Mouse (Mus musculus) MEL (cell line): ENCODE data around the gene Clec4d. TPM values are rescaled to one million over a fixed set of nuclear protein-coding genes. Genes with fewer than 3 reads are reported as not detected.

Experiments
- DNase-seq: peaks from one replicate; pipeline ENCODE4 v3.0.0; 2011; ENCODE audit warnings: low read depth, low spot score
- H3K27ac ChIP-seq: 2 replicates; pipeline ENCODE4 v1.5.1; 2012; ENCODE audit warnings: low read depth, mild to moderate bottlenecking, control low read depth, low read length, moderate library complexity; ENCODE audit not compliant: control insufficient read depth
- H3K27me3 ChIP-seq, 2 experiments: fragments of 150-350 bp in 1 of 2; sonication (generic) in 1 of 2; 2 replicates each; pipeline ENCODE4 v1.6.1; 2012; ENCODE audit warnings: low read length in 2 of 2, mild to moderate bottlenecking in 2 of 2, improper control_type of control experiment in 1 of 2, moderate library complexity in 1 of 2; ENCODE audit not compliant: insufficient read depth in 2 of 2, control insufficient read depth in 1 of 2
- H3K36me3 ChIP-seq, 2 experiments: 2 replicates each; pipeline ENCODE4 v1.6.1; 2012 to 2014; ENCODE audit warnings: low read length in 2 of 2, improper control_type of control experiment in 1 of 2, inconsistent platforms in 1 of 2, mild to moderate bottlenecking in 1 of 2; ENCODE audit not compliant: insufficient read depth in 2 of 2, control insufficient read depth in 1 of 2
- H3K4me1 ChIP-seq, 2 experiments: fragments of 150-350 bp in 1 of 2; sonication (generic) in 1 of 2; 2 replicates each; pipeline ENCODE4 v1.6.1; 2012; ENCODE audit warnings: low read length in 2 of 2, improper control_type of control experiment in 1 of 2, mild to moderate bottlenecking in 1 of 2; ENCODE audit not compliant: insufficient read depth in 2 of 2, control insufficient read depth in 1 of 2
- H3K4me3 ChIP-seq, 2 experiments: fragments of 150-350 bp in 1 of 2; sonication (generic) in 1 of 2; 2 replicates each; pipeline ENCODE4 v1.5.1; 2012; ENCODE audit warnings: low read depth in 2 of 2, low read length in 2 of 2, mild to moderate bottlenecking in 2 of 2, moderate library complexity in 2 of 2, control low read depth in 1 of 2, improper control_type of control experiment in 1 of 2; ENCODE audit not compliant: control insufficient read depth in 1 of 2, insufficient read depth in 1 of 2
- H3K79me2 ChIP-seq: 2 replicates; pipeline ENCODE4 v1.6.1; 2012; ENCODE audit warnings: mild to moderate bottlenecking, low read length, moderate library complexity; ENCODE audit not compliant: control insufficient read depth, poor library complexity, insufficient read depth
- H3K9ac ChIP-seq: 2 replicates; pipeline ENCODE4 v1.6.1; 2012; ENCODE audit warnings: low read depth, mild to moderate bottlenecking, control low read depth, low read length, moderate library complexity; ENCODE audit not compliant: control insufficient read depth, poor library complexity, severe bottlenecking
- H3K9me3 ChIP-seq: fragments of 150-350 bp; sonication (generic); replicated peaks from 2 replicates; pipeline ENCODE4 v1.6.1; 2012; ENCODE audit warnings: mild to moderate bottlenecking, low read length, improper control_type of control experiment, moderate library complexity; ENCODE audit not compliant: insufficient read depth
- BHLHE40 ChIP-seq: IDR thresholded peaks from 2 replicates; pipeline ENCODE4 v1.6.1; 2012; ENCODE audit warnings: low read depth, mild to moderate bottlenecking, inconsistent platforms, low read length, improper control_type of control experiment, borderline replicate concordance
- CHD1 ChIP-seq: IDR thresholded peaks from 2 replicates; pipeline ENCODE4 v1.6.1; 2012; ENCODE audit warnings: low read depth, mild to moderate bottlenecking, inconsistent platforms, low read length, improper control_type of control experiment
- CHD2 ChIP-seq: IDR thresholded peaks from 2 replicates; pipeline ENCODE4 v1.6.1; 2011; ENCODE audit warnings: low read length, improper control_type of control experiment
- CTCF ChIP-seq, 3 experiments: IDR thresholded peaks in 2 of 3; conservative IDR thresholded peaks in 1 of 3; 2 replicates each; pipeline ENCODE4 v1.5.1; 2011 to 2012; ENCODE audit warnings: low read length in 3 of 3, low read depth in 2 of 3, mild to moderate bottlenecking in 2 of 3, improper control_type of control experiment in 1 of 3, inconsistent platforms in 1 of 3, mixed read lengths in 1 of 3, moderate library complexity in 1 of 3; ENCODE audit not compliant: control insufficient read depth in 1 of 3, insufficient read depth in 1 of 3, poor library complexity in 1 of 3, severe bottlenecking in 1 of 3
- ELF1 ChIP-seq: IDR thresholded peaks from 2 replicates; pipeline ENCODE4 v1.6.1; 2014; ENCODE audit warnings: low read depth, mild to moderate bottlenecking, inconsistent platforms, low read length, improper control_type of control experiment, moderate library complexity
- EP300 ChIP-seq, 2 experiments: IDR thresholded peaks; 2 replicates each; pipeline ENCODE4 v1.6.1; 2011; ENCODE audit warnings: improper control_type of control experiment in 2 of 2, low read length in 2 of 2, low read depth in 1 of 2, mild to moderate bottlenecking in 1 of 2
- ETS1 ChIP-seq: IDR thresholded peaks from 2 replicates; pipeline ENCODE4 v1.6.1; 2012; ENCODE audit warnings: low read depth, mild to moderate bottlenecking, inconsistent platforms, low read length, improper control_type of control experiment, moderate library complexity
- GATA1 ChIP-seq: IDR thresholded peaks from 2 replicates; pipeline ENCODE4 v1.6.1; 2011; ENCODE audit warnings: low read depth, low read length, improper control_type of control experiment
- HCFC1 ChIP-seq: IDR thresholded peaks from 2 replicates; pipeline ENCODE4 v1.6.1; 2012; ENCODE audit warnings: low read depth, mild to moderate bottlenecking, inconsistent platforms, low read length, improper control_type of control experiment, moderate library complexity
- JUND ChIP-seq: IDR thresholded peaks from 2 replicates; pipeline ENCODE4 v1.6.1; 2011; ENCODE audit warnings: low read depth, mild to moderate bottlenecking, improper control_type of control experiment, low read length
- KAT2A ChIP-seq: conservative IDR thresholded peaks from 2 replicates; pipeline ENCODE4 v1.6.1; 2012; ENCODE audit warnings: low read depth, low read length, improper control_type of control experiment, inconsistent platforms
- MAFK ChIP-seq: IDR thresholded peaks from 2 replicates; pipeline ENCODE4 v1.6.1; 2011; ENCODE audit warnings: low read depth, mild to moderate bottlenecking, low read length, improper control_type of control experiment, borderline replicate concordance
- MAX ChIP-seq: IDR thresholded peaks from 2 replicates; pipeline ENCODE4 v1.6.1; 2011; ENCODE audit warnings: low read length, improper control_type of control experiment
- MAZ ChIP-seq: IDR thresholded peaks from 2 replicates; pipeline ENCODE4 v1.6.1; 2012; ENCODE audit warnings: low read depth, mild to moderate bottlenecking, inconsistent platforms, low read length, improper control_type of control experiment
- MYB ChIP-seq: IDR thresholded peaks from 2 replicates; pipeline ENCODE4 v1.6.1; 2011; ENCODE audit warnings: mild to moderate bottlenecking, low read depth, low read length, improper control_type of control experiment
- MYC ChIP-seq: IDR thresholded peaks from 2 replicates; pipeline ENCODE4 v1.6.1; 2011; ENCODE audit warnings: low read depth, mild to moderate bottlenecking, low read length, improper control_type of control experiment, moderate library complexity
- NELFE ChIP-seq: IDR thresholded peaks from 2 replicates; pipeline ENCODE4 v1.6.1; 2011; ENCODE audit warnings: low read depth, low read length, improper control_type of control experiment
- NRF1 ChIP-seq: IDR thresholded peaks from 2 replicates; pipeline ENCODE4 v1.6.1; 2014; ENCODE audit warnings: low read depth, mild to moderate bottlenecking, inconsistent platforms, low read length, improper control_type of control experiment, moderate library complexity; ENCODE audit not compliant: poor library complexity, insufficient read depth, severe bottlenecking
- POLR2A ChIP-seq, 2 experiments: IDR thresholded peaks; 2 replicates each; pipeline ENCODE4 v1.6.1; 2011 to 2012; ENCODE audit warnings: low read length in 2 of 2, mild to moderate bottlenecking in 2 of 2, control low read depth in 1 of 2, improper control_type of control experiment in 1 of 2, low read depth in 1 of 2, moderate library complexity in 1 of 2; ENCODE audit not compliant: control insufficient read depth in 1 of 2, insufficient read depth in 1 of 2, poor library complexity in 1 of 2
- RCOR1 ChIP-seq: IDR thresholded peaks from 2 replicates; pipeline ENCODE4 v1.6.1; 2012; ENCODE audit warnings: low read depth, mild to moderate bottlenecking, inconsistent platforms, low read length, improper control_type of control experiment
- TAL1 ChIP-seq: IDR thresholded peaks from 2 replicates; pipeline ENCODE4 v1.6.1; 2012; ENCODE audit warnings: mild to moderate bottlenecking, inconsistent platforms, low read length, moderate library complexity, mixed read lengths
- TBP ChIP-seq: IDR thresholded peaks from 2 replicates; pipeline ENCODE4 v1.8.0; 2011; ENCODE audit warnings: low read depth, low read length, improper control_type of control experiment
- TCF12 ChIP-seq: IDR thresholded peaks from 2 replicates; pipeline ENCODE4 v1.6.1; 2014; ENCODE audit warnings: low read depth, mild to moderate bottlenecking, inconsistent platforms, low read length, improper control_type of control experiment, moderate library complexity
- UBTF ChIP-seq: IDR thresholded peaks from 2 replicates; pipeline ENCODE4 v1.6.1; 2012; ENCODE audit warnings: low read depth, mild to moderate bottlenecking, inconsistent platforms, low read length, improper control_type of control experiment, moderate library complexity, borderline replicate concordance; ENCODE audit not compliant: insufficient read depth
- USF1 ChIP-seq: IDR thresholded peaks from 2 replicates; pipeline ENCODE4 v1.6.1; 2014; ENCODE audit warnings: low read depth, mild to moderate bottlenecking, inconsistent platforms, low read length, improper control_type of control experiment, moderate library complexity
- ZKSCAN1 ChIP-seq: IDR thresholded peaks from 2 replicates; pipeline ENCODE4 v1.6.1; 2012; ENCODE audit warnings: low read depth, mild to moderate bottlenecking, inconsistent platforms, low read length, improper control_type of control experiment, moderate library complexity
- ZMIZ1 ChIP-seq: IDR thresholded peaks from 2 replicates; pipeline ENCODE4 v1.6.1; 2012; ENCODE audit warnings: low read depth, mild to moderate bottlenecking, inconsistent platforms, low read length, improper control_type of control experiment, moderate library complexity
- polyA plus RNA-seq, 2 experiments: library from polyadenylated mRNA; stranded (reverse) in 1 of 2; unstranded in 1 of 2; fragments of >175 nt in 1 of 2; fragments of >200 nt in 1 of 2; gene quantifications; 2 replicates each; pipeline versions ENCODE4 v1.2.1 to v1.2.4; 2012; ENCODE audit warnings: low replicate concordance in 2 of 2, low read depth in 1 of 2; ENCODE audit not compliant: insufficient read length in 2 of 2, insufficient read depth in 1 of 2, missing spikeins in 1 of 2
- total RNA-seq: library from RNA; depleted of rRNA; stranded (reverse); fragments of 300-350 nt; gene quantifications from 2 replicates; pipeline ENCODE4 v1.2.3, GENCODE M21; 2012

The Clec4d gene
- total and polyA plus RNA-seq, 3 experiments: 2.0 to 5.6 TPM; not detected in 1

GRCm38 (mm10) chr6:123252735-123253134 is 9.2 kb upstream of the Clec4d start:
- H3K79me2 ChIP-seq: no peaks in the 10 kb centered on the region
- H3K27ac ChIP-seq: peak overlapping the region; percentile 87
- peaks cover 5 to 11% of the 10 kb centered on the region in 2 experiments for H3K4me1 ChIP-seq
- no peaks in the 10 kb centered on the region for H3K9me3 ChIP-seq
- H3K4me3 ChIP-seq: no peak overlapping the region
- peak; percentile 88 for DNase-seq
- no peaks in the 10 kb centered on the region for H3K27me3 ChIP-seq
- TF ChIP-seq KAT2A: no peak
- TF ChIP-seq MAX: peak; percentile 44
- TF ChIP-seq RCOR1: peak; percentile 66
- peak; percentile 91 for TF ChIP-seq GATA1
- TF ChIP-seq USF1: no peak
- no peak for TF ChIP-seq CHD2
- no peak for TF ChIP-seq NRF1
- TF ChIP-seq BHLHE40: no peak
- peak; percentile 86 for TF ChIP-seq TAL1
- peak; percentile 80 for TF ChIP-seq TCF12
- no peak for TF ChIP-seq HCFC1
- TF ChIP-seq POLR2A (IDR thresholded peaks at IDR 0.05; ENCODE audit: control insufficient read depth in 1 of 2, insufficient read depth in 1 of 2, low read depth in 1 of 2, low read length in 2 of 2, poor library complexity in 1 of 2): no peak
- TF ChIP-seq CHD1: no peak
- no peak for TF ChIP-seq NELFE
- peak; percentile 91 for TF ChIP-seq EP300 (IDR thresholded peaks at IDR 0.05; ENCODE audit: low read depth in 1 of 2, low read length in 2 of 2)
- TF ChIP-seq UBTF: no peak
- TF ChIP-seq MAFK: peak; percentile 62
- TF ChIP-seq MYC: peak; percentile 82
- 0 out of 2 replicates have a peak, but pooled peaks have one; percentile 49 for TF ChIP-seq TBP
- TF ChIP-seq ETS1: peak; percentile 92
- peak; percentile 91 for TF ChIP-seq JUND
- TF ChIP-seq MYB: 0 out of 2 replicates have a peak, but pooled peaks have one; percentile 42
- no peak for TF ChIP-seq CTCF (IDR thresholded peaks at IDR 0.05 in 2 of 3, conservative IDR thresholded peaks at IDR 0.05 in 1 of 3; ENCODE audit: control insufficient read depth in 1 of 3, insufficient read depth in 1 of 3, low read depth in 2 of 3, low read length in 3 of 3, poor library complexity in 1 of 3, severe bottlenecking in 1 of 3)
- no peak for TF ChIP-seq MAZ
- no peak for TF ChIP-seq ZMIZ1
- TF ChIP-seq ZKSCAN1: no peak
- TF ChIP-seq ELF1: peak; percentile 63; the same call in 1 of the 2 replicates
- H3K36me3 ChIP-seq: peaks cover 0 to 15% of the 10 kb centered on the region in 2 experiments; a peak in 2 of 4 replicates
- H3K9ac ChIP-seq: no peak overlapping the region
